Mouse (Mus musculus) olfactory bulb, adult 2 months (tissue): Measurements from ENCODE around the gene Ccr8. TPM values are rescaled to one million over a fixed set of nuclear protein-coding genes. Genes with fewer than 3 reads are reported as not detected.

ENCODE experiments used
- H3K27ac ChIP-seq: fragments of 200-500 bp; 2 replicates; pipeline ENCODE4 v1.5.1; 2012; ENCODE audit warnings: low read depth, low read length; ENCODE audit not compliant: insufficient read depth
- H3K4me1 ChIP-seq: fragments of 200-500 bp; 2 replicates; pipeline ENCODE4 v1.6.1; 2012; ENCODE audit warnings: low read length; ENCODE audit not compliant: control insufficient read depth, insufficient read depth
- H3K4me3 ChIP-seq: fragments of 200-500 bp; 2 replicates; pipeline ENCODE4 v1.5.1; 2012; ENCODE audit warnings: mild to moderate bottlenecking, low read depth, low read length, moderate library complexity; ENCODE audit not compliant: insufficient read depth
- CTCF ChIP-seq: fragments of 200-500 bp; IDR thresholded peaks from 2 replicates; pipeline ENCODE4 v1.5.1; 2012; ENCODE audit warnings: low read depth, mild to moderate bottlenecking, low read length, moderate library complexity; ENCODE audit not compliant: insufficient read depth
- POLR2A ChIP-seq: fragments of 200-500 bp; IDR thresholded peaks from 2 replicates; pipeline ENCODE4 v1.6.1; 2012; ENCODE audit warnings: mild to moderate bottlenecking, low read depth, low read length, moderate library complexity; ENCODE audit not compliant: insufficient read depth
- WGBS: fragments of 180-500 bp; shearing (Covaris S2); methylation state at CpG from one replicate; pipeline ENCODE4 v1.1.7; 2018; 5-methylcytosine and 5-hydroxymethylcytosine counted together
- polyA plus RNA-seq: library from polyadenylated mRNA; stranded (reverse); fragments of >200 nt; gene quantifications from 2 replicates; pipeline ENCODE4 v1.2.4, GENCODE M21; 2012; ENCODE audit warnings: low replicate concordance; ENCODE audit not compliant: missing spikeins, insufficient read depth, insufficient read length

Gene Ccr8
- polyA plus RNA-seq, 1 experiment: not detected

GRCm38 (mm10) chr9:120133755-120134475, 42.0 kb downstream of the Ccr8 start:
- no peak for TF ChIP-seq POLR2A
- no peak for TF ChIP-seq CTCF
- H3K4me3 ChIP-seq: no peak overlapping the region
- peaks cover 5% of the 10 kb centered on the region for H3K4me1 ChIP-seq
- 53% methylated on average over 6 of the region's 6 CpGs for WGBS
- no peak overlapping the region for H3K27ac ChIP-seq

GRCm38 (mm10) chr9:120134529-120135160, 42.7 kb downstream of the Ccr8 start:
- H3K27ac ChIP-seq: no peak overlapping the region
- 85% methylated on average over 13 of the region's 13 CpGs for WGBS
- H3K4me1 ChIP-seq: no peaks in the 10 kb centered on the region
- H3K4me3 ChIP-seq: no peak overlapping the region
- TF ChIP-seq POLR2A (no peak), CTCF (no peak)

- Histone ChIP-seq H3K27ac (no peak overlapping the region), H3K4me1 (no peaks in the 10 kb centered on the region), H3K4me3 (no peak overlapping the region)
- TF ChIP-seq CTCF (no peak), POLR2A (no peak)
- 93% methylated on average over 11 of the region's 11 CpGs for WGBS
Observed at GRCm38 (mm10) chr9:120135454-120135853, 43.5 kb downstream of the Ccr8 start.

- Histone ChIP-seq H3K4me3 (no peak overlapping the region), H3K27ac (no peak overlapping the region), H3K4me1 (peaks cover 3% of the 10 kb centered on the region; the same call in 1 of the 2 replicates)
- WGBS: under 1% methylated on average over 4 of the region's 4 CpGs
- no peak for TF ChIP-seq POLR2A
Observed at GRCm38 (mm10) chr9:120140652-120141051, 48.7 kb downstream of the Ccr8 start.

- Histone ChIP-seq H3K4me1 (peaks cover 3% of the 10 kb centered on the region; the same call in 1 of the 2 replicates), H3K27ac (no peak overlapping the region), H3K4me3 (no peak overlapping the region)
- WGBS: 75% methylated on average over 13 of the region's 13 CpGs
- TF ChIP-seq POLR2A: no peak
- TF ChIP-seq CTCF: no peak
Observed at GRCm38 (mm10) chr9:120144474-120144873, 52.6 kb downstream of the Ccr8 start.

Other genes with a start within 250 kb of the Ccr8 start
- not detected in 2 replicates for gene Wdr48, start 197.2 kb upstream of the Ccr8 start, polyA plus RNA-seq
- gene Gorasp1, start 154.5 kb upstream of the Ccr8 start, polyA plus RNA-seq: not detected in 2 replicates
- not detected in 2 replicates for gene Ttc21a, start 154.5 kb upstream of the Ccr8 start, polyA plus RNA-seq
- gene Csrnp1, start 107.5 kb upstream of the Ccr8 start, polyA plus RNA-seq: not detected in 2 replicates
- not detected in 2 replicates for gene Xirp1, start 68.5 kb upstream of the Ccr8 start, polyA plus RNA-seq
- gene Cx3cr1, start 22.2 kb upstream of the Ccr8 start, polyA plus RNA-seq: not detected in 2 replicates
- gene Slc25a38, start 18.3 kb downstream of the Ccr8 start, polyA plus RNA-seq: not detected in 2 replicates
- 1,091 TPM in 1 of 2 replicates, not detected in the other for gene Rpsa, start 35.6 kb downstream of the Ccr8 start, polyA plus RNA-seq
- gene Mobp, start 57.6 kb downstream of the Ccr8 start, polyA plus RNA-seq: 425 TPM in 1 of 2 replicates, not detected in the other
- not detected in 2 replicates for gene Myrip, start 209.4 kb downstream of the Ccr8 start, polyA plus RNA-seq